Mouse (Mus musculus): ENCODE data around the gene Mreg.
"Not testable (repeated sequence)": the region's sequence is repeated elsewhere in the genome, so short reads cannot be mapped to it uniquely, and the experiment has no call there.

The Mreg gene

GRCm38 (mm10) chr1:72211701-72212699 lies at the start of gene Mreg:
Gene Mreg (minus strand): TSS chr1:72212307.
- peak; percentile 63 for DNase-seq

GRCm38 (mm10) chr1:72256381-72257256 lies 44.5 kb upstream of the Mreg start:
- DNase-seq = no peak

GRCm38 (mm10) chr1:72255854-72256175 lies 43.7 kb upstream of the Mreg start:
- no peak for DNase-seq

GRCm38 (mm10) chr1:72255062-72255853 lies 43.2 kb upstream of the Mreg start:
- DNase-seq = peak; percentile 86

DNA sequence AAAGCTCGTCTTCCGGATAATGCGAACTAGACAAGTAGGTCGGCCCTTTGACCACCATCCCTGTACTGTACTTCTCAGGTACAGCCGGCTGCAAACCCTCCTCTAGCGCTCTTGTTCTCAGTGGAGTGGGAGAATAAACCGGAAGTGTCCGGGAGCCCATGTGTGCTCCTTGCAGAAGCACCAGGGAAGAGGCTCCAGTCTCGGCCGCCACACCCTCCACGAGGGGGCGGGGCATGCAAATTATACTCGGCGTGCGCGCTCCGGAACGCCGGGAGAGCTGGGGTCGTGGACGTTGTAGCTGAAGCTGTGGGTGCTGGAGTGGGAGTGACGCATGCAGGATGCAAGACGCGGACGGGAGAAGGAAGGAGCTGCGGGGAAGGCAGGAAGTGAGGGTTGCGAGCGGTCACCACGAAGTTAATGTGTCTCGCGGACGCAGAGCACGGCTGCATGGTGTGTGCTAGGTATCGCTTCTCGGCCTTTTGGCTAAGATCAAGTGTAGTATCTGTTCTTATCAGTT lies 42.5 kb upstream of the Mreg start:
- DNase-seq = peak; percentile 93

DNA sequence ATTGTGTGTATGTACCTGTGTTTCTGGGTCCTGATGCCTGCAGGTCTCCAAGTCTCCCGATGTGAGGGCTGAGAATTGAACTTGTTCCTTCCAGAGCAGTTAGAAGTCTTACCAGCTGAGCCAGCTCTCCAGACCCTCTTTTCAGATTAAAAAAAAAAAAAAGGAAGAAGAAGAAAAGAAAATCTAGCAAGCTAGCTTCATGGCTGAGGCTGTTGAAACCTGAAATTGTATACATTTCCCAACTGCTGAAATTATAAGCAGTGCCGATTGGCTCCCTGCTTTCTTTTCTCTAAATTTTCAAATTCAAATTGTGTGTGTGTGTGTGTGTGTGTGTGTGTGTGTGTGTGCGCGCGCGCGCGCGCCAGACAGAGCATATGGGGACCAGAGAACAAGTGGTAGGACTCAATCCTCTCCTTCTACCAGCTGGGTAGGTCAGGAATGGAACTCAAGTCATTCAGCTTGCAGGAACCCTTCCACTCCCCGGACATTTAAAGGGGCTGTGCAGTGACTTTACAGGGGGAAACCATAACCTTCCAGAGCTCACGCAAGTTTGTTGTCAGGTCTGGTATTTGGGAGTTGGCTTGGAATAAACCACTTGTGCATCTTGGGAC lies 41.9 kb upstream of the Mreg start:
- no peak for DNase-seq

DNA sequence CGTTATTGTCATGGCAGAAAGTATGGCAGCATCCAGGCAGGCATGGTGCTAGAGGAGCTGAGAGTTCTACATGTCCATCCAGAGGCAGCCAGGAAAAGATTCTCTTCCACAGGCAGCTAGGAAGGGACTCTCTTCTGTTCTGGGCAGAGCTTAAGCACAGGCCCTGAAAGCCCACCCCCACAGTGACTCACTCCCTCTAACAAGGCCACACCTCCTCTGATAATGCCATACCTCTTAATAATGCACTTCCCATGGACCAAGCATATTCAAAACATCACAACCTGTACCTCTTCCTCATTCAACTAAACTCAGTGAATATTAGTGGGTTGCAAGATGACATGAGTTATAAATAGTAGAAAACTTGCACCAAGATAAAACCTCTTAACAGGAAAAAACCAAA lies 39.7 kb upstream of the Mreg start:
- no peak for DNase-seq

DNA sequence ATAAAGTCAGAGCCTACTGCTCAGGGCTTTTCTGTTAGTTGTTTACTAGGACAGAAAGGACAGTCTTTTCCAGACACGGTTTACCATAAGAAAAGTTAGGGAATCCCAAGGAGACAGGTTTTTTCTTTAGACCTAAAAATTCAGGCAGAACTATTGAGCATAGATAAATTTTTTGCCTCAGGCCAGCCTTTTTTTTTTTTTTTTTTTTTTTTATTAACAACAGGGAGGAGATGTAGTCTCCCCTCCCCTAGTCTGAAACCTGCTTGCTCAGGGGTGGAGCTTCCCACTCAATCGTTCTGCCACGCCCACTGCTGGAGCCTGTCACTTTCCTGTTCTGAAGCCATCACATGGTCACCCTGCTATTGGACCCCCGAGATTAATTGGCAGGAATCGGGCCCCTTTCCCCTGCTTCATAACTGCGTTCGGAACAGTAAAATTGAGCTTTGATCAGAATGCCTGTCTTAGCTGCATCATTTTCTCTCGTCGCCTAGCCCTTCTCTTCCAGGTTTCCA lies 36.2 kb upstream of the Mreg start:
- not testable (repeated sequence) for DNase-seq

DNA sequence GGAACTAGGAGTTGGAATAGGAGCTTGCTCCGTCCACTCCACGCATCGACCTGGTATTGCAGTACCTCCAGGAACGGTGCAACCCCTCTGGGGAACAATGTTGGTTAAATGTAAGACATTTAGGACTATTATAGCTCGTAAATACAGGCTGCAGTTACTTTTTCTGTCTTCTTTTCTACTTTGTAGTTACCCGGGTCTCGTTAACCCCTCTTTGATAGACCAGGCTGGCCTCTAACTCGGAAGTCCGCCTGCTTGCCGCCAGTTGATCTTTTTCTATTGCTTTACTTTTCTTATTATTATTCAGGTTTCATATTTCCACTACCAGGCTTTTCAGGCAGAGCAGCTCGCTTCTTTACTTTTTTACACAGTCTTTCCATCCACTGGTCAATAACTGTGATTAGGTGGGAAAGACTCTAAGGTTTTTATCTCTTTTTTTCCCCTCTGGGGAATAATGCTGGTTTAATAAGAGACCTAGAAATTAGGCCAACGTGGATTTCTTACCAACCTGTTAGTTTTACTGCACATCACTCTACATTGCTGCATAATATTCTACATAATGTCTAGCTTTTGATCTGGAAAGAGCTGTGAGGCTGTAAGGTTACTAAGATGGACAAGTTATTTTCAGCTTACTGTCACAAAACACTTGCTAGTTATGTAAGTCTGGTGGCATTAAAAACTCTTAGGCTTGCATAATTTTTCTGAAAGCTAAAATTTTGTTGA lies 32.4 kb upstream of the Mreg start:
- peak; percentile 76 for DNase-seq

DNA sequence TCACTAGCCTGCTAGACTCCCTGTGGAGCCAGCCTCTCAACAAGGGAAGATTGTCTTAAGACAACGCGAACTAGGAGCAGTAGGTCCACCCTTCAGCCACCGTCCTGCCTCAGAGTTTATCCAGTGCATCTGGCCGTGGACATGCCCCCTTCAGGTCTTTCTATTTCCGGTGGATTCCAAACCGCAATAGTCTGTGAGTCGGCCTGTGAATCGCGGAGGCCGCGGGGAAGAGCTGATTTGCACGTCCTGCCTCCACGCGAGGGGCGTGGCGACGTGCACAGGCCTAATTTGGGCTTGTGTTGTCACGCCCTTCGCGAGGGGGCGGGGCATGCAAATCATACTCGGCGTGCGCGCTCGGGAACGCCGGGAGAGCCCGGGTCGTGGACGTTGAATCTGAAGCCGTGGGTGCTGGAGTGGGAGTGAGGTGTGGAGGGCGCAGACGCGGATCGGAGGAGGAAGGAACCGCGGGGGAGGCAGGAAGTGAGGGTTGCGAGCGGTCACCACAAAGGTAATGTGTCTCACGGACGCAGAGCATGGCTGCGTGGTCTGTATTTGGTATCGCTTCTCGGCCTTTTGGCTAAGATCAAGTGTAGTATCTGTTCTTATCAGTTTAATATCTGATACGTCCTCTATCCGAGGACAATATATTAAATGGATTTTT lies 31.7 kb upstream of the Mreg start:
- DNase-seq = peak; percentile 98

DNA sequence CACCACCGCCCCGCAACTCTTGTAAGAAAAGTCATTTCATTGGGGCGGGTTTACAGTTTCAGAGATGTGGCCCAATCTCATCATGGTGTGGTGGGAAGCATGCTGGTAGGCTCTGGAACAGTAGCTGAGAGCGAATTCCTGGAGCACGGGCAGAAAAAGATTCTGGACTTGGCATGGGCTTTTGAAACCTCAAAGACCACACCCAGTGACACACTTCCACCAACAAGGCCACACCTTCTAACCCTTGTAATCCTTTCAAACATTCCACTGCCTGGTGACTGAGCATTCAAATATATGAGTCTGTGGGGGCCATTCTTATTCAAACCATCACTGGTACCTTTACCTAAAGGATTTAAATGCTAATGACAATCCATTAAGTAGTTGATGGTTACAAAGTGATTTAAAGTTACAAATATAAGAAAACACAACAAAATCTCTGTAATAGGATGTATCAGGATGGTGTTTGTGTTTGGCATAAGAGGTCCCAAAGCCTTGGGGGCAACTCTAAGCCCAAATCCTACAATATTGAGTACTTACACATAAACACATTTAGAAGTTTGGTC lies 30.6 kb upstream of the Mreg start:
- DNase-seq = no peak

DNA sequence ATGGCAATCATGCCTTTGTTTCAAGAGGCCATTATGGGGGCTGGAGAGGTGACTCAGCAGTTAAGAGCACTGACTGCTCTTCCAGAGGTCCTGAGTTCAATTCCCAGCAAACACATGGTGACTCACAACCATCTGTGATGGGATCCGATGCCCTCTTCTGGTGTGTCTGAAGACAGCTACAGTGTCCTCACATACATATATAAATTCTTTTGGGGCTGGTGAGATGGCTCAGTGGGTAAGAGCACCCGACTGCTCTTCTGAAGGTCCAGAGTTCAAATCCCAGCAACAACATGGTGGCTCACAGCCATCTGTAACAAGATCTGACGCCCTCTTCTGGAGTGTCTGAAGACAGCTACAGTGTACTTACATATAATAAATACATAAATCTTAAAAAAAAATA lies 27.0 kb upstream of the Mreg start:
- DNase-seq = not testable (repeated sequence)

DNA sequence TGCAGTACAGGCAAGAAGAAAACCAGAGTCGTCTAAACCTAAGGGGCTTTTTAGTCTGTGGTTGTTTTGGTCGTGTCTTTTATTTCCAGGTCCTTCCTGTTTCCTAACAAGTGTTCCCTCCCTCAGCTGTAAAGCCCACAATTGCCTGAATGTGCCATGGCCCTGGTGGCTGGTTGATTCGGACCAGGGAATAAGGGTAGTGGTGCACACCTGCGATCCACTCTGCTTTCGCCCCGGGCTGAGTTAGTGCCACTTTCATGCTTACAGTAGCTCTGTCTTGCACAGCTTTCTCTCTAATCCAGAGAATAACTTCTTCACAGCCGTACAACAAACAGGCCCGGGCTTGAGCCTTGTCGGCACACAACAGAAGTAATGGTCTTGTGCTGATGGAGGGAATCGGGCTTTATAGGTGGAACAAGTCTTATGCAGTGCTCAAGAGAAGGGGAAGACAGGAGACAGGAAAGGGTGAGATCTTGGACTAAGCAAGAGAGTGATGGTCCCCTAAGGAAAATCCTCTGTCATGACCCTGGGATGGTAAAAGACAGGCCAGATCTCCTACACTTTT lies 26.0 kb upstream of the Mreg start:
- DNase-seq = no peak

GRCm38 (mm10) chr1:72237007-72237775 lies 25.1 kb upstream of the Mreg start:
- DNase-seq = no peak

GRCm38 (mm10) chr1:72236363-72237006 lies 24.4 kb upstream of the Mreg start:
- DNase-seq = peak; percentile 66

GRCm38 (mm10) chr1:72232592-72232991 lies 20.5 kb upstream of the Mreg start:
- DNase-seq = not testable (repeated sequence)

GRCm38 (mm10) chr1:72228974-72229373 lies 16.9 kb upstream of the Mreg start:
- DNase-seq = no peak

DNA sequence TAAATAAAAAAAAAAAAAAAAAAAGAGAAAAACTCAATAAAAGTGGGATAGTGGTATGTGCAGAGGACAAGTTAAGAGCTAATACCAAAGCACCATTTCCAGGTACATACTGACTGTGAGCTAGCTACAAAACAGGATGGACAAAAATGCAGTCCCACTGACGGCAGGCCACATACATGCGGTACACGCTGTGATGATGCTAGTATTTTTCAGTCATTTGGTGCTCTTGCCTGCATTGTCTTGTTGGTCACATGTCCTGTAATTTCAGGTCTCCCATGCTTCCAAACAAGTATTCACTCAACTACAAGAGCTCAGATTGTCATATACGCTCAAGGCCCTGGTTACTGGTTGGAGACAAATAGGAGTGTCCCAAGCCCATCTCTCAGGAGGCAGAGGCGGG lies 15.4 kb upstream of the Mreg start:
- DNase-seq = no peak

All from liver (tissue).